Mouse (Mus musculus): ENCODE measurements around the gene Col10a1.
"Not testable (repeated sequence)": the region's sequence is repeated elsewhere in the genome, so short reads cannot be mapped to it uniquely, and the experiment has no call there.

Gene Col10a1

GRCm38 (mm10) chr10:34389681-34390080 lies at the start of gene Col10a1:
Gene Col10a1, plus strand, starts transcription at chr10:34389981.
- no peak for DNase-seq (ENCODE audit: low spot score)

DNA sequence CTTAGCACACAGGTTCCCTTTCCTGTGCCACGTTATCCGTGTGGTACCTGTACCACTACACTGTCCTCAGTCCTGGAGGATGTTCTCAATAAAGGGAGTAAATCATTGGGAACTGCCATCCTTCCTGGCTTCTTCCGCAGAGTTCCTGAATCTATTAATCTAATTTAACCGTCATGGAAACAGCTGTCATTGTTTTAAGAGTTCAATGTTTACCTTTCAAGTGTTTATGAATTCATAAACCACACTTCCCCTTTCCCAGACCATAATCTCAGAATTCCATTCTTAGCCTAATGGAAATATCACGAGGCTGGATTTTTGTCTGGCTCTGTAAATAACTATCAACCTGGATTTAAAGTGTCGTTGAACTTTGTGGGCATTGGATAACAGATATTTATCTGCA lies 48.8 kb upstream of the Col10a1 start:
- DNase-seq (ENCODE audit: low spot score), result no peak

GRCm38 (mm10) chr10:34341886-34342285 lies 47.9 kb upstream of the Col10a1 start:
- no peak for DNase-seq (ENCODE audit: low spot score)

DNA sequence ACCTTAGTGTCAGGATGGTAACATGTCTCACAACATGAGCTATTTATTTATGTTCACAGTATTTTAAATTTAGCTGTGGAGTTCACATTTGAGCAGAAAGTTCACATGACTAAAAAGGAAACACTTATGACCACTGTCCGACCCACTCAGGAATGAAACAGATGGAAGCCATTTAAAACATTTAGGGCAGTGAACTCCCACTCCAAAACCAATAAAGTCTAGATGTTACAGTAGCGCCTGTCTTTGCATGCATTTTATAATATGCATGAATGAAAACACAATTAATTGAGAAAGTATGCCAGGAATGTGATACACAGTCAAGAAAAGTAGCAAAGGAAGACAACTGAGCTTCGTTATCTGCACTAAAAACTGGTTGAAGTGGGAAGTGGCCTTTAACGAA lies 37.6 kb upstream of the Col10a1 start:
- no peak for DNase-seq (ENCODE audit: low spot score)

- no peak for DNase-seq (ENCODE audit: low spot score)
These were observed 31.5 kb upstream of the Col10a1 start for GRCm38 (mm10) chr10:34358263-34358662.

DNA sequence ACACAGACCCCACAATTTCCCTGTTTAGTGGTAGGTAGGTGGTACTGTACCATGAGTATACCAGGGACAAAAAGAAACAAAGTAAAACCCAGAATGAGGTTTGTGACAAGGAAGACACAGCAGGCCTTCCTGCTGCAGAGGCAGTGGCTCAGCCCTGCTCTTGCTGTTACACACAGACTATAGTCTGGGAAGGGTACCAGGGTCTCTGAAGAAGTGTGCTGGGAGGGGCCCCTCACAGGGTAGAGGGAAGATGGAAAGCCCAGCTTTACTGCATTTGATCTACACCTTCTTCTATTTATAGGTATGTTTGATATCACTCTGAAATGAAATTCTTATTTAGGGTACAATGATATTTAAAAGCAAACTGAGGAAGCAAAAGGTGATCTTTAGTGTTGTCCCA lies 26.0 kb upstream of the Col10a1 start:
- no peak for DNase-seq (ENCODE audit: low spot score)

- DNase-seq (ENCODE audit: low spot score), result peak; percentile 14
These were observed 21.6 kb upstream of the Col10a1 start for GRCm38 (mm10) chr10:34368138-34368537.

DNA sequence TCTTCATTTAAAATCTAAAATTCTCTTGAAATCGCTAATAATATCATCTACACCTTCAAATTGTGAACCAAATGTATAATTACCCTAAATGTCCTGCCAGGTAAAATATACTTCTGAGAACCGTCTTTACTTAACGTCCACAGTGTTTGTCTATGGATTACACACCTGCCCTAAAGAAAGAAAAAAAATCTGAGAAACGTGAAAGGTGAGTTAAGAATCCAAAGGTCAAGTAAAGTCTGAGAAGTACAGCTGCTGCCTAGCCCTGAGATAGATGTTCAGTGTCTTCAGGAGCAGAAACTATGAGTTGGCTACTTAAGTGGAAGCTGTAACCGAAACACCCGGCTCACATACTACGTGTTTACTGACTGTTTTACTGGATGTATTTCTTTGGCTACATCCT lies 16.4 kb upstream of the Col10a1 start:
- no peak for DNase-seq (ENCODE audit: low spot score)

- DNase-seq (ENCODE audit: low spot score), result no peak
These were observed 4.1 kb upstream of the Col10a1 start for GRCm38 (mm10) chr10:34385636-34386035.

GRCm38 (mm10) chr10:34396959-34397358 lies 7.2 kb downstream of the Col10a1 start:
- no peak for DNase-seq (ENCODE audit: low spot score)

GRCm38 (mm10) chr10:34399267-34399666 lies 9.5 kb downstream of the Col10a1 start:
- DNase-seq (ENCODE audit: low spot score), result peak; percentile 28

GRCm38 (mm10) chr10:34418204-34418756 lies 28.5 kb downstream of the Col10a1 start, which contains the start of gene Nt5dc1:
Gene Nt5dc1, minus strand, starts transcription at chr10:34418552.
- peak; percentile 92 for DNase-seq (ENCODE audit: low spot score)

DNA sequence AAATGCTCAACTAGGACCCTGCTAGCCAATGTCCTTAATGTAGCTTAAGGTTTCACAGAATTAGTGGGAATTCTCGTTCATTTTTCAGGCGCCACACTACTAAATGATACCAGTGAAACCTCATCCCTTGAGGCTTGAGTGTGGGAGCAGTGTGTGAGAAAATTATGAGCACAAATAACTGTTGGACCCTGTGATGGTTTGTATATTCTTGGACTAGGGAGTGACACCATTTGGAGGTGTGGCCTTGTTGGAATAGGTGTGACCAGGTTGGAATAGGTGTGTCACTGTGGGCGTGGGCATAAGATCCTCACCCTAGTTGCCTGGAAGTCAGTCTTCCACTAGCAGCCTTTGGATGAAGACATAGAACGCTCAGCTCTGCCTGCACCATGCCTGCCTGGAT lies 29.0 kb downstream of the Col10a1 start:
- DNase-seq (ENCODE audit: low spot score), result not testable (repeated sequence)

GRCm38 (mm10) chr10:34431783-34432182 lies 42.0 kb downstream of the Col10a1 start:
- peak; percentile 43 for DNase-seq (ENCODE audit: low spot score)

DNA sequence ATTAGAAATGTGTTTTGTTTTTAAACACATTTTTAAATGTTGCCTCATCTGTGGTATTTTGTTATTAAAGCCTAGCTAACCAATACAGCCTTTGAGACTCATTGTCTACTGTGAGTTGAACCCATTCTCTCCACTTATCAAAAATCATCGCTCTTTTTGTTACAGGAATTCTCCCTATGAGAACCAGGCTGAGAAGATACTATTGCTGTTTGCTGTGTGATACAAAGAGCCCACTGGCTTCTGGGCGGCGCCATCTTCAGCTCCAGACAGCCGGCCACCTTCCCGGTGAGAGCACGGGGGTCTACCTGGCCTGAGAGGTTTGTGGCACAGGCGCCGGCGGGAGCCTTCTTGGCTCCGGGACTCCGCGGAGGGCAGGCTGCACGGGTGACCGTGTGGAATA lies 44.4 kb downstream of the Col10a1 start:
- not testable (repeated sequence) for DNase-seq (ENCODE audit: low spot score)

Measured in adipocyte (in vitro differentiated cells).